Mouse (Mus musculus) left cerebral cortex, adult 9 months (tissue): Measurements from ENCODE around the gene Pdzd2.

ENCODE experiments used
- DNase-seq, 2 experiments: peaks; one replicate each; pipeline ENCODE4 v3.0.0; 2022; ENCODE audit warnings: low spot score in 2 of 2

Pdzd2 gene

DNA sequence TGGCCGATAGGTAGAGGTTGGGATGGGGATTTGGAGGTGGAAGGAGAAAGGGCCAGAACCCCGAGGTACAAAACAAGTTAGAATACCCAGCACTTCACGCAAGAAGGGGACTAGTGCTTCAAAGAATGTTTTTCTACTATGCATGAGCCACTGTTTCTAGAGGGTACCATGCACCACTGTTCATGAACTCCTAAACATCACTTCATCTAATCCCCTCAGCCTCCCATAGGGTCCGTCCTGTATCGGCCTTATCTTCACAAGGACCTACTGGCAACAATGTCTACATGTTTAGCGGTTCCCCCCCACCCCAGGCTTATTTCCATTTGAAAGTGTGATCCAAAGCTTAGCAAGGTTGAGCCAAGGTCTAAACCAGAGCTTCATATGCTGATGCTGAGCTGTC, 162.0 kb downstream of the Pdzd2 start:
- no peak for DNase-seq

- peak in 1 of 2 experiments; percentile 62 for DNase-seq
Measured at GRCm38 (mm10) chr15:12577054-12577696, 162.5 kb downstream of the Pdzd2 start.

GRCm38 (mm10) chr15:12573621-12574020, 166.1 kb downstream of the Pdzd2 start:
- no peak for DNase-seq

GRCm38 (mm10) chr15:12571168-12571567, 168.6 kb downstream of the Pdzd2 start:
- DNase-seq: no peak

- DNase-seq: no peak
Measured at GRCm38 (mm10) chr15:12566637-12567440, 172.9 kb downstream of the Pdzd2 start.

GRCm38 (mm10) chr15:12565281-12565680, 174.4 kb downstream of the Pdzd2 start:
- no peak for DNase-seq

DNA sequence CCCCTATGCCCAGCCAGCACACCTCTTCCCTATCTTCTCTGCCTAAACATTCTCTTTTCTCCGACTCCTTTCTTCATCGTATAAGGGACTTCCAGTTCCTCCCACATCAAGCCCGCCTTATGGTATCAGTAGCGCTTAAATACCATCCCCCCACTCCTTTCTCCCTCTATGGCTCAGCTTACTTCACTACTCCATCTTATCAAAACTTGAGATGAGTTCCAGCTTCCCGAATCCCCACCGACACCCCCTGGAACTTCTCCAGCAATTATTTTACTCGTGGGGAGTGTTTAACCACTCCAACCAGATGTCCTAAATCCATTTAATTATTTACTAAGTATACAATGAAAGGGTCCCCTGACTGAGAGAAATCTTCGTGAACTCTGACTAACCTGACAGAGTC, 179.2 kb downstream of the Pdzd2 start:
- no peak for DNase-seq

- DNase-seq: peak; percentile 51 to 65
Measured at GRCm38 (mm10) chr15:12557663-12558436, 181.9 kb downstream of the Pdzd2 start.

- DNase-seq: no peak
Measured at GRCm38 (mm10) chr15:12553211-12553610, 186.5 kb downstream of the Pdzd2 start.

DNA sequence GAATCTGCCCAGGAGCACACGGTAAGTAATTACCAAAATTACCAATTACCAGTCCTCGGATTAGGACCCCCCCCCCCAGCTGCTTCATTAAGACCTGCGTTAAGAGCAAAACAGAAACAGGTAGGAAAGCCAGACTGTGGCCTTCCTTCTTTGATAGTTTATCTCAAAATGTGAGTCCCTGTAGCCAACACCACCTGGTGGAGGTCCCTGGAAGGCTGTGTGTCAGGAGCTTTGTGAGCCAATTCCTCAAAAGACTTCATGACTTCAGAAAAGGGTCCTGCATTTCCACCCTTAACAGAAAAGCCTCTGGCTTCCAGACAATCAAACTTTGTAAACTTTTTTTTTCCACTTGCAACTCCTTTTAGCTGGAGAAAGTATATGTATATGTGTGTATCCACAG, 188.8 kb downstream of the Pdzd2 start:
- DNase-seq: no peak

- no peak for DNase-seq
Measured at GRCm38 (mm10) chr15:12550376-12550775, 189.3 kb downstream of the Pdzd2 start.

DNA sequence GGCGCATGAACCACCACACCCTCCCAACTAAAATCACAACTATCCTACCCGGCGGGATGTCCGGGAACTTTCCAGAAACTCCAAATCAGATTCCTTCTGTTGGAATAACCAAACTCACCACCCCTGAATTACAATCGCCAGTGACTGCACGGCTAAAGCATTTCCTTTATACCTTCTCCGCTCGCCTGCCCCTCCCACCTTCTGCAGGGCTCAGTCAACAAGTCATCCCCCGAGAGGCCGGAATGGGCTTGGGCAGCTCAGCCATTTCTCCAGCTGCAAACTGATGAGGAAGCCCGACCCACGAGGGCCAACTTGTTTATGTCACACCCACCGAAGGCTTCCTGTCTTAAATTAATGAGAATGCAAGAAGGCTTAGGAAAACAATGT, 189.8 kb downstream of the Pdzd2 start:
- DNase-seq: no peak

- no peak for DNase-seq
Measured at GRCm38 (mm10) chr15:12549271-12549918, 190.3 kb downstream of the Pdzd2 start.

- no peak for DNase-seq
Measured at GRCm38 (mm10) chr15:12548696-12549095, 191.0 kb downstream of the Pdzd2 start.

- DNase-seq: no peak
Measured at GRCm38 (mm10) chr15:12547640-12548405, 191.9 kb downstream of the Pdzd2 start.

DNA sequence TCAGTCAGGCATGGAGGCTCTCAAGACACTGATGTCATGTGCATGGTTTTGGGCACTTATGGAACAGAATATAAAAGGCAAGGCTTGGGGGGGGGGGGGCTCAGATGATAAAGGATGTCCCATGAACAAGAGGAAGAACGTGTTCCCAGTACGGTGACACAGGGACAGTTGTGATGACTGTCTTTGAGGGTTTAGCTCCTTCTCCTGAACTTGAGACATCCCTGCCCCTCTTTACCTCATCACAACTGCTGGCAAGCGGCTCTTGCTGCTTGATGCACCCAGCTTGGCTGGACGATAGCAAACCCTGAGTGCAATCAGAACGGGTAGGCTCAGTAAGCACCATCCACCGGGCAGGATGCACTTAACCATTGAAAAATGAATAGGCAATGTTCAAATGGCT, 192.9 kb downstream of the Pdzd2 start:
- DNase-seq: no peak

DNA sequence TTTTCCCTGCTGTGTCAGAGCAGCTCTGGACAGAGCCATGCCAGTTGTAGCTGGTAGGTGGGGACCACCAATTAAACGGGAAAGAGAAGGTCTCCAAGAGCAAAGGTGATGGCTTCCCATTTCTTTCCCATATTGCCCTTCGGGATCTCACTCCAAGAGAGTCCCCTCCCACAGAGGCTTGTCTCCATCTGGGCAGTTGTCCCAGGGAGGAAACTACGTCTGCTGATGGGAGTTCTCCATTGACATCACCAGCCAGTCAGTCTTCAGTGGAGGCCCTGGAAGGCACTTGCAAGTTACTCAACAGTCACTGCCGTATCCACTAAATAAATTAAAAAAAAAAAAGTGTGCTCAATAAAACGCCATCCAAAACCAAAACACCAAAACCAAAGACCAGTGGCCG, 194.1 kb downstream of the Pdzd2 start:
- DNase-seq: no peak

DNA sequence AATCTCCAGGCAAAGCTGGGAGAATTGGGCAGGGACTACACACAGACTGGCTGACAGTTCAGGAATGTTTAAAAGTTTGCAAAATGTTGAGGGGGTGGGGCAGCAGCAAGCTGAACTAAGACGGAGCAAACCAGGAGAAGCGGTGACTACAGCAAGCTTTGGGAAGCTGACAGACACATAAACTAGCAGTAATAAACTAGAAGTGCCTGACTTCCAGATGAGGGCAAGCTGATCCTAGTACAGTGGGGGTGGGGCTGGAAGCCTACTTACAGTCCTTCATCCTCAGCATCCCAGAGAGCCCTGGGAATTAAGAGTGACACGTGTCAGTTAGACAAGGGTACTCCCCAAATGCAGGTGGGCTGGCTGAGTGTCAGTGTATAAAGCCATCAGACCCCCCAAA, 194.5 kb downstream of the Pdzd2 start:
- no peak for DNase-seq

GRCm38 (mm10) chr15:12543686-12544325, 195.9 kb downstream of the Pdzd2 start:
- no peak for DNase-seq

DNA sequence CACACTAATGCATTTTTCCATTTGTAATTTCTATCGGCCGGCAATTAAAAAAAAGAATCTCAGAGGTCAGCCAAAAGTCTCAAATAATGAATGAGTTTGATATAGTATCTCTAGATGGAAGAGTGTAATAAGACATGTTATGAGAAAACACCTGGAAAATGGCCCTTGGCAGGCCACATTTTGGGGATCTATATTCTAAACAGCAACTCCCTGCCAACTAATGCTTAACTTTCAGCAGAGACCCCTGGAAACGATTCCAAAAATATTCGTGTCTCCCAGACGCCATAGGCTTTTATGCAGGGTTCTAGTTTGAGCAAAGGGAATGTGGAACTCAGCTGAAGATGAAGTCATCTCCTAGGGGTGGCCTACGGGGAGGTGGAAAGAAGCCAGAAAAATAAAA, 197.4 kb downstream of the Pdzd2 start:
- no peak for DNase-seq
